ENCODE assay signal across 8 mouse cellular contexts in genomic region chr4:129377601-129378390, GRCm38 (mm10). TPM values are rescaled to one million over a fixed set of nuclear protein-coding genes. Genes with fewer than 3 reads are reported as not detected.
DNase-seq lines count a peak whose midpoint lies in the region; ATAC-seq lines count a peak whose summit lies in the region.

Gene Zbtb8a, minus strand, starts transcription at chr4:129378116.

- peak; percentile 38 for ATAC-seq in megakaryocyte progenitor cell, adult 5-6 weeks (replicated peaks; ENCODE audit: poor library complexity)

- intact Hi-C loops in left cerebral cortex, postnatal 25 days (cut with DNase I) = loop anchor here (1.0 kb wide), 1 partner anchor 26 kb away; no protein-coding TSS in a partner anchor

- DNase-seq in ovary, postnatal 10 days (ENCODE audit: low spot score) = peak; percentile 35
- no peak for DNase-seq in ovary, adult 18-20 months (ENCODE audit: low spot score)
- peak; percentile 70 to 72 for DNase-seq in cerebellum, postnatal 14 days
- DNase-seq in frontal cortex, postnatal 36 days (ENCODE audit: low spot score in 2 of 2) = peak; percentile 33 to 51
- DNase-seq in induced T-regulatory cell, adult 2 months (ENCODE audit: low read depth) = peak; percentile 70
- peak; percentile 24 to 33 for DNase-seq in left cerebral cortex, postnatal 25 days (ENCODE audit: low spot score in 2 of 2)
- DNase-seq in spleen, adult 18-20 months = peak; percentile 19 to 51

RNA-seq across cellular contexts. Expression of gene Zbtb8a, which starts in this region (rescaled TPM):
- 1 to 10 TPM; 5.8 to 5.9 TPM for total RNA-seq in left cerebral cortex, postnatal 25 days (2021)
- 2.1 and 2.6 TPM in 2 replicates for total RNA-seq in megakaryocyte progenitor cell, adult 5-6 weeks (2015)
- total RNA-seq in megakaryocyte progenitor cell, adult 5-6 weeks (2017) = 5.4 and 7.3 TPM in 2 replicates
